Mouse (Mus musculus) hindbrain, postnatal 0 days (tissue): ENCODE measurements around the gene Cldn9. TPM values are rescaled to one million over a fixed set of nuclear protein-coding genes. Genes with fewer than 3 reads are reported as not detected.
A peak's percentile ranks its signal among the peaks of the same experiment; 100 is the strongest.

Experiments used
- ATAC-seq: fragments of 200-750 bp; cut with Nextera tagmentation; 2 replicates; pipeline ENCODE4 v1.8.0; 2017; ENCODE audit warnings: mild to moderate bottlenecking, moderate TSS enrichment, moderate library complexity
- DNase-seq: peaks from one replicate; pipeline ENCODE4 v3.0.0-alpha.2; 2015; ENCODE audit warnings: low spot score
- H3K27ac ChIP-seq: fragments of 300-500 bp; sonication (generic); 2 replicates; pipeline ENCODE4 v1.5.1; 2014; ENCODE audit warnings: mild to moderate bottlenecking
- H3K27me3 ChIP-seq: fragments of 300-500 bp; sonication (generic); 2 replicates; pipeline ENCODE4 v1.6.1; 2014; ENCODE audit warnings: low read length, mixed read lengths; ENCODE audit not compliant: insufficient read depth
- H3K36me3 ChIP-seq: fragments of 300-500 bp; sonication (generic); 2 replicates; pipeline ENCODE4 v1.6.1; 2014; ENCODE audit warnings: low read length, mixed read lengths; ENCODE audit not compliant: insufficient read depth
- H3K4me1 ChIP-seq: fragments of 300-500 bp; sonication (generic); 2 replicates; pipeline ENCODE4 v1.6.1; 2014; ENCODE audit warnings: antibody characterized with exemption, low read length, mixed read lengths; ENCODE audit not compliant: insufficient read depth
- H3K4me2 ChIP-seq: fragments of 300-500 bp; sonication (generic); 2 replicates; pipeline ENCODE4 v1.6.1; 2014; ENCODE audit warnings: low read depth, mild to moderate bottlenecking, low read length, moderate library complexity, mixed read lengths
- H3K4me3 ChIP-seq: fragments of 300-500 bp; sonication (generic); 2 replicates; pipeline ENCODE4 v1.5.1; 2014; ENCODE audit warnings: low read length
- H3K9ac ChIP-seq: fragments of 300-500 bp; sonication (generic); replicated peaks from 2 replicates; pipeline ENCODE4 v1.6.1; 2014; ENCODE audit warnings: mild to moderate bottlenecking, low read length, moderate library complexity, mixed read lengths
- H3K9me3 ChIP-seq: fragments of 300-500 bp; sonication (generic); 2 replicates; pipeline ENCODE4 v1.6.1; 2016; ENCODE audit warnings: low read length, mixed read lengths
- CTCF ChIP-seq: IDR thresholded peaks from 2 replicates; pipeline ENCODE4 v1.5.1; 2016; ENCODE audit warnings: antibody characterized with exemption, control low read depth, low read depth
- WGBS: fragments of 180-500 bp; shearing (Covaris S2); extraction: QIAGEN DNeasy Blood & Tissue Kit; methylation state at CpG from one replicate; pipeline ENCODE4 v1.1.7; 2014; 5-methylcytosine and 5-hydroxymethylcytosine counted together
- polyA plus RNA-seq: library from polyadenylated mRNA; unstranded; fragments of >200 nt; fragmentation: Nextera tagmentation; extraction: Ambion mirVana; gene quantifications from 2 replicates; pipeline ENCODE4 v1.2.1, GENCODE M21; 2015
- total RNA-seq: library from RNA; depleted of rRNA; stranded (reverse); fragments of >200 nt; gene quantifications from 2 replicates; pipeline ENCODE4 v1.2.3, GENCODE M21; 2014

Cldn9 gene
- total and polyA plus RNA-seq, 2 experiments from 2014 or later, result 1.2 to 1.9 TPM

- ATAC-seq, result no peak
- Histone ChIP-seq H3K4me2 (peak overlapping the region; percentile 75), H3K27ac (no peak overlapping the region), H3K9ac (no peak overlapping the region), H3K36me3 (no peaks in the 10 kb centered on the region), H3K4me3 (no peak overlapping the region), H3K9me3 (no peaks in the 10 kb centered on the region), H3K27me3 (peaks cover 18% of the 10 kb centered on the region), H3K4me1 (peaks cover 19% of the 10 kb centered on the region)
- WGBS, result 57% methylated on average over 5 of the region's 5 CpGs
- TF ChIP-seq CTCF, result no peak
- DNase-seq, result no peak
Measured at GRCm38 (mm10) chr17:23675127-23675526, 8.7 kb downstream of the Cldn9 start.

GRCm38 (mm10) chr17:23674271-23674952 lies 9.4 kb downstream of the Cldn9 start:
- Histone ChIP-seq H3K9me3 (no peaks in the 10 kb centered on the region), H3K27me3 (peaks cover 11% of the 10 kb centered on the region; the same call in 1 of the 2 replicates), H3K4me3 (peak overlapping the region; percentile 66), H3K4me2 (peak overlapping the region; percentile 75), H3K4me1 (peaks cover 19% of the 10 kb centered on the region), H3K9ac (peak overlapping the region; percentile 63), H3K36me3 (no peaks in the 10 kb centered on the region), H3K27ac (peak overlapping the region; percentile 82; the same call in 1 of the 2 replicates)
- ATAC-seq, result no peak
- no peak for TF ChIP-seq CTCF
- DNase-seq, result no peak
- 41% methylated on average over 9 of the region's 9 CpGs for WGBS

GRCm38 (mm10) chr17:23673424-23674073 lies 10.3 kb downstream of the Cldn9 start, which contains the start of the genes Hcfc1r1 and Thoc6:
Gene Hcfc1r1 (plus strand): TSS chr17:23673596.
Gene Thoc6 (minus strand): TSS chr17:23673882.
- H3K9ac ChIP-seq, result peak within 1 kb of the TSS; percentile 63
- peak within 1 kb of the TSS; percentile 82 for H3K27ac ChIP-seq
- DNase-seq, result peak; percentile 98
- TF ChIP-seq CTCF, result peak; percentile 43; the same call in 1 of the 2 replicates
- 0 out of 2 replicates have a peak, but pooled peaks cover 4% of the 10 kb centered on the region for H3K36me3 ChIP-seq
- peak within 1 kb of the TSS; percentile 75 for H3K4me2 ChIP-seq
- H3K27me3 ChIP-seq, result peaks cover 3% of the 10 kb centered on the region; the same call in 1 of the 2 replicates
- peaks cover 19% of the 10 kb centered on the region for H3K4me1 ChIP-seq
- peak; percentile 95 for ATAC-seq
- H3K9me3 ChIP-seq, result no peaks in the 10 kb centered on the region
- H3K4me3 ChIP-seq, result peak within 1 kb of the TSS; percentile 66
- whole genome bisulfite sequencing, result under 1% methylated on average over 45 of the region's 45 CpGs

- no peak for TF ChIP-seq CTCF
- Histone ChIP-seq H3K4me2 (peak overlapping the region; percentile 75), H3K4me3 (peak overlapping the region; percentile 66), H3K4me1 (peaks cover 19% of the 10 kb centered on the region), H3K27me3 (no peaks in the 10 kb centered on the region; the same call in 1 of the 2 replicates), H3K9me3 (no peaks in the 10 kb centered on the region), H3K9ac (no peak overlapping the region; the same call in 1 of the 2 replicates), H3K27ac (no peak overlapping the region), H3K36me3 (0 out of 2 replicates have a peak, but pooled peaks cover 7% of the 10 kb centered on the region)
- ATAC-seq, result no peak
- WGBS, result 70% methylated on average over 3 of the region's 3 CpGs
- DNase-seq, result no peak
Measured at GRCm38 (mm10) chr17:23672761-23673160, 11.1 kb downstream of the Cldn9 start.

GRCm38 (mm10) chr17:23671519-23671918 lies 12.3 kb downstream of the Cldn9 start:
- ATAC-seq (no peak), DNase-seq (no peak)
- 0 out of 2 replicates have a peak, but pooled peaks cover 13% of the 10 kb centered on the region for H3K36me3 ChIP-seq
- no peak overlapping the region for H3K4me2 ChIP-seq
- no peak overlapping the region for H3K27ac ChIP-seq
- no peaks in the 10 kb centered on the region for H3K9me3 ChIP-seq
- no peak overlapping the region for H3K4me3 ChIP-seq
- H3K4me1 ChIP-seq, result peaks cover 17% of the 10 kb centered on the region
- TF ChIP-seq CTCF, result no peak
- no peak overlapping the region for H3K9ac ChIP-seq
- H3K27me3 ChIP-seq, result no peaks in the 10 kb centered on the region
- WGBS, result 95% methylated on average over 3 of the region's 3 CpGs

GRCm38 (mm10) chr17:23670516-23671074 lies 13.2 kb downstream of the Cldn9 start:
- Histone ChIP-seq H3K27me3 (no peaks in the 10 kb centered on the region), H3K4me2 (no peak overlapping the region), H3K36me3 (0 out of 2 replicates have a peak, but pooled peaks cover 13% of the 10 kb centered on the region), H3K9me3 (no peaks in the 10 kb centered on the region), H3K4me1 (peaks cover 12% of the 10 kb centered on the region), H3K9ac (no peak overlapping the region), H3K27ac (no peak overlapping the region), H3K4me3 (no peak overlapping the region)
- 86% methylated on average over 7 of the region's 7 CpGs for WGBS
- TF ChIP-seq CTCF, result no peak
- no peak for DNase-seq
- ATAC-seq, result no peak
